Mouse (Mus musculus) heart, adult 9 months (tissue): ENCODE measurements at regions not wholly inside any gene's neighbourhood (a gene's known extent, or its start where the extent isn't known, plus 50 kb on each side); places are given as distances from the start of the nearest gene placed in this dataset.

Experiments
- DNase-seq, 2 experiments: peaks; one replicate each; pipeline ENCODE4 v3.0.0; 2022; ENCODE audit warnings: low spot score in 2 of 2

GRCm38 (mm10) chr10:16996820-16997466 lies 726.1 kb upstream of the Cited2 start:
- DNase-seq, result peak; percentile 37 to 47

DNA sequence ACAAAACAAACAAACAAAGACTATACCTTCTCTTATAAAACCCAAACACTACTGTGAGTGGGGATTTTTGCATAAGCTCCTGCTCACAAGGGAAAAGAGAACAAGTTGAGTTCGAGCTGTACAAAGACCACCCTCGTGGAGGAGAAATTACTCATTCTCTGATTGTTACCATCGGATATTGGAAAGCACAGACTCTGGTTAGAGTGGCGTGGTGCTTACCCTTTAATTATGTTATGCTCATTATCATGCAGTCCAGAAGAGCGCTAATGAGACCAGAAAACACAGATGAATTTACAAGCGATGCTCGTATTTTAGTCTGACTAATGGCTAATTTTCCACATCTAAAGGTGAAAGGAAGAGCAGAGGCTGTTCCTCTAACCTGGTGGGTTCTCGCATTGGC lies 721.7 kb upstream of the Cited2 start:
- no peak for DNase-seq

DNA sequence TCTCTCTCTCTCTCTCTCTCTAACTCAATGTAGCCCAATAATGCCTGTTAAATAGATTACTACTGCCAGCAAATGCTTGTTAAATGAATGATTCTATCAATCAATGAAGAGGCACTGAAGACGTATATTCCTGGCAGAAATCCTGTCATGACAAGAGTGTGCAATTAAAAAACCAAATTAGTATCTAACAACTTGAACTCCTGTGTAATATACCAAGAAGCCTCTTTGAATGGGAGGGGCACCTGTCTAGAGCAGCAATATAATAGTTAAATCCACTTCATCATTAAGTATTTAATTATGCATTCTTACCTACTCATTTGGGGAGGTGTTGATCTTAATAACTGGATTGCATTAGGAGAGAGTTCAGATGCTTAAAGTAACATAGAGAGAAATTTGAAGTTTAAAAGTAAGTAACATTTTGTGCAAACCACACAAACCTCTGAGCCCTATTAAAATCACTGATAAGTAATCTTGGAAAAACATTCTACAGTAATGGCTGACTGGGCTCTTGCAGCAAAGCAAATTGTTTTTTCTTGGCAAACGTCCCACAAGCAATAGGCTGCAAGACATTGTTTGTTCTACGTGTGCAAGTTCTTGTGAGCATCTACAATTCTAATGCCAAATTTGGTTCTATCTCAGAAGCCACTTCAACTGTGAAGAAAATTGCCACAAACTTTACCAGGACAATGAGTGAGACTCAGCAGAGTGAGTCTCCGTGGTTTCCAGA lies 719.7 kb upstream of the Cited2 start:
- DNase-seq, result no peak

- DNase-seq, result no peak
Observed at GRCm38 (mm10) chr10:17008683-17009082, 714.3 kb upstream of the Cited2 start.

GRCm38 (mm10) chr10:17010047-17010446 lies 713.0 kb upstream of the Cited2 start:
- no peak for DNase-seq

DNA sequence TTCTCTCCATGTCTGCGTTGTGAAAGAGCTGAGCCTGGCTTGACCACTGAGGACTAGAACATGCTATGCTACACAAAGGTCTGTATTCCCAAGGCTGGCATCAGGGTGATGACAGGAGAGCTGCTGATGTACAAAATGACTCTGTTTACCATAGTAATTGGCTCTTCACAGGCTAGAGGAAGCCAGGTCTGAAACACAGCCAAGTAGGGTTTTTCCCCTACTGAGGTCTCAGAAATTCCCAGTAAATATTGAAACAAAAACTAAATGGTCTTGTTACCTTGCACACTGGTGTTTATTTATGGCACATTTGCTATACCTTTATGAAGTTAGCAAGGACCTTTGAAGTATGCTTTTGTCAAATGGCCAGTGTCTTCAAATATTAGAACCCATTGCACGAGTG lies 711.1 kb upstream of the Cited2 start:
- peak in 1 of 2 experiments; percentile 8 for DNase-seq

- peak; percentile 28 to 32 for DNase-seq
Observed at GRCm38 (mm10) chr10:17012541-17012975, 710.5 kb upstream of the Cited2 start.

- DNase-seq, result no peak
Observed at GRCm38 (mm10) chr10:17014826-17015225, 708.2 kb upstream of the Cited2 start.

DNA sequence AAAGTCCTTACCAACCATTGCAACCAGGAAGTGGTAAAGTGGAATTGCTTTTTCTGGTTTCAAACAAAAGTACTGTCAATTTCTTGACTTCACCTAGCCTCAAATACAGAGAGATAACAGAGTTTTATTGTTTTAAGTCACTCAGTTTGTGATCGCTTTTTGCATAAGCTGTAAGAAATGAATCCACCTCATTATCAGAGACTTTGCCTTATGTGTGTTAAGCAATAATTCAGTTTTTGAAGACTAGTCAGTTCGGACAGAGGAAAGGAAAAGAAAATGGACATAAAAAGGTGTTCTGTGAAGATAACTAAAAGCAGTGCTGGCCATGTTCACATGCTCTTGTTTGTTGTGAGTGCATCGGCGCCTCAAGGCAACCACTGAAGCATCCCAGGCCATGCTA lies 706.2 kb upstream of the Cited2 start:
- DNase-seq, result no peak

DNA sequence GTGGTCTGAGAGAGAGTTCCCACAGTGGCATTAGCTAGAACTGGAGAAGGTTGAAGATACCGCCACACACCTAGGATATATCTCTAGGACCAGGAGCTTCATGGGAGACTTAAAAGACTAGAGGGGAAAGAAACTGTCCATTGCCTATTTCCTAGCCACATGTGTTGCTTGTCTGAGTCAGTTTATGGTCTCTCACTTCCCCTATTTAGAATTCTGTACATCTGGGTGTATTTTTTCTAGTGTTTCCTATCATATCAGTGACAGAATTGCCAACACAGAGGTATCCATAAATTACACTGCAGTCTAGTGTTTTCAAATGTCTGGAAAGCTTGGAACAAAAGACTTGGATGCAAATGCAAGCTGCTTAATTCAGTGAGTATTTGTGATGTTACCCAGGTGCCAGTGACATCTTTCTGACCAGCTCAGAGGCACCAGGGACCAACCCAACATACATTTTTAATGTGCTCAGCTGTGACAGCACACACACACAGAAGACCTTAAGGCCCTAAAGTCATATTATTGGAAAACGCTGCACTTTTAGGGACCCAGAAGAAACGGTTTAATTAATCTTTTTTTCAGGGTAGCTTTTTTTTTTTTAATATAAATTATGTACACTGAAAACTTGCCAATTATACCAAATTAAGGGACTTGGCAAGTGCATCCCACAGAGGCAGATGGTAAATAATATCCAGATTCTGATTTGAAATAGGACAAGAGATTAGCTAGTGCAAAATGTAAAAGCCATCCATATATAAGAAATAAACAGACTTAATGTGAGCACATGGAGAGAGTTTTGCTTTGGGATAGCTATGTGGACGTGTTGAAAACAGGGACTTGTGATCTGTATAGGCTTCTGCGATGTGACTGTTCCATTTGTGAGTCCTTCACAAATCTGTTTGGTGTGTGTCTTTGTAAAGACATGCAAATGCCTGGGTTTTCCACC lies 700.5 kb upstream of the Cited2 start:
- DNase-seq, result no peak

GRCm38 (mm10) chr10:17023571-17024293 lies 699.3 kb upstream of the Cited2 start:
- peak in 1 of 2 experiments; percentile 13 for DNase-seq

DNA sequence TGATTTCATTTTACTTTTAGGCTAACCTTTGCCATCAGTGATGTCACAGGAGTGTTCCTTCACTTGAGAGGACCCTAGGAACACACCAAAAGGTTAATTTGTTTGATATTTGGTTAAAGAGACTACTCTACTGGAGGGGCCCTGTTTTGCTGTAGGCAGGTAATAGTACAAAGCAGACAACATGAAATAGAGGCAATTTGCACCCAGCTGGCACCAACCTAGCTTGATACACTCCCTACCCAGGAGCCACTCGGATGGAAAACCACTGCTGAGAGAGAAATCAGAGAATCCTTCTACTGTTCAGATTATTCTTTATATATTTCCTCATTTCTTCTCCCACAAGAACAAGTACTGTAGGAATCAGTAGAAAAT lies 698.7 kb upstream of the Cited2 start:
- no peak for DNase-seq

GRCm38 (mm10) chr10:17034892-17035775 lies 687.9 kb upstream of the Cited2 start:
- no peak for DNase-seq

DNA sequence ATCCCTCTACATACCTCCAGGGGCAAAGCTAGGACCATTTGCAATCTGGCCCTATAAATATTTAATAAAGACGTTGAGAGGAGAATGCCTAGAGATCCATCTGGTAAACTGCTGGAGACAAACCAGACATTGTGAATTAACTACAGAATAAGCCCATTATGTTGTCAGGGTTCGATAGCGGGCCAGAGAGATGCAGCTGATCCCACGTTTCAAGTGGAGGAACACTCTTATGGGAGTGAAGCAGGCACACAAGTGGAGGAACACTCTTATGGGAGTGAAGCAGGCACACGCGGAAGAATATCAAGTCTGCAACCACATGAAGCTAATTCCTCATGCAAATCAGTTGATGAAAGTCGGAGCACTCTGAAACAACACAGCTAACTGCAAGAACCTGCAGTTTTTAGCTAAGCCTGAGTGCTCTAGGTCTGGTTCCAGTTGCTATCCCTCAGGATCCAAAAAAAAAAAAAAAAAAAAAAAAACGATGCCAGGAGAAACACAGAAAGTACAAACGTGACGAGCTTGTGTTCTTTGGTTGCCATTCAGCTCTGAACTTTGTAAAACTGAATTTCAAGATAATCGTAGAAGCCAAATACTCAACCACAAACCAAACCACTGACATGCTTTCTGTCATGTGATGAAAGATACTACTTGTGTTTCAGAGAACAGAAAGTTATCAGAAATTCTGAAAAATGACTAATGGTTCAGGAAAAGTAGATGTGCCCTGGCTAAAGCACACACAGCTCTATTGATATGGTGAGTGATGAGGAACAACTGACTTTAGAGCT lies 684.6 kb upstream of the Cited2 start:
- DNase-seq, result peak; percentile 10 to 24

GRCm38 (mm10) chr10:17042090-17042489 lies 680.9 kb upstream of the Cited2 start:
- no peak for DNase-seq

DNA sequence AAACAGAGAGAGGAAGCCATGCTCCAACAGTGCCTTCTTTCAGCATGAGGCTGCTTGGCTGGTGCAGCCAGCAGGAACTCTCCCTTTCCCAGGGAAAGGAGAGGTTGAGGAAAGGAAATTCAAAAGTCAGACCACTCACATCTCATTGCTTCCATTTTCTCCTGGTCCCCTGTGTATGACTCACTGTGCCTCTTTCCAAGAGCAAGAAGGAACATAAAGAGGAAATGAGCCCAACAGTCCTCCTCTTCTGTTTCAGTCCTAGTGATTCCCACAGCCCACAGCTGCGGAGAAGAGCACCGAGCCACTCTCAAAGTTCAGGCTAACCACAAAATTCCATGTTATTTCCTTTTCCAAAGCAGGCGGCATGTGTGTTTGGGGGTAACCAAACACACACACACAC lies 680.0 kb upstream of the Cited2 start:
- peak; percentile 17 to 38 for DNase-seq

- DNase-seq, result no peak
Observed at GRCm38 (mm10) chr10:17046765-17047164, 676.3 kb upstream of the Cited2 start.

DNA sequence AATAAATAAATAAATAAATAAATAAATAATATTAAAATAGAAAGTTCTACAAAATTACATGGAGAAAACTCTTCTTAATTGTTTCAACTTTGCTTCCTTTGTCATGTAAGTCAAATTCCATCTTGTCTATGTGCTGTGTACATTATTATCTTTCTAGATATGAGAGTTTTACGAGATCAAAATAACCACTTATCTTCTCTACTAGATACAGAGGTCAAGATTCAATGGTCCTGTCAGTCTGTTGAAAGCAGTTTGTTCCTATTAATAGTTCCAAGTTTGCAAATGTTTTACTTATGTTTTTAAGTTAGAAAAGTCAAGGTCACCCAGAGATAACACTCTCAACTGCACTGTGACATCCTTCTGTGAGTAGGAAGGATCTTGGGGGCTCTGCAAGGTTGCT lies 650.1 kb upstream of the Cited2 start:
- no peak for DNase-seq

- no peak for DNase-seq
Observed at GRCm38 (mm10) chr10:17074013-17074401, 649.0 kb upstream of the Cited2 start.
